Mouse (Mus musculus) stomach, embryonic 15.5 days (tissue): ENCODE measurements around the gene Vav2. TPM values are rescaled to one million over a fixed set of nuclear protein-coding genes. Genes with fewer than 3 reads are reported as not detected.
A peak's percentile ranks its signal among the peaks of the same experiment; 100 is the strongest.

Source experiments
- ATAC-seq: fragments of 200-750 bp; cut with Nextera tagmentation; 2 replicates; pipeline ENCODE4 v1.8.0; 2017; ENCODE audit warnings: low read depth, moderate number of reproducible peaks, moderate TSS enrichment; ENCODE audit not compliant: insufficient read depth, low FRiP score
- H3K27ac ChIP-seq: fragments of 300-500 bp; sonication (generic); 2 replicates; pipeline ENCODE4 v1.5.1; 2015; ENCODE audit warnings: mild to moderate bottlenecking, inconsistent platforms
- H3K27me3 ChIP-seq: fragments of 300-500 bp; sonication (generic); replicated peaks from 2 replicates; pipeline ENCODE4 v1.6.1; 2015; ENCODE audit warnings: inconsistent platforms
- H3K36me3 ChIP-seq: fragments of 300-500 bp; sonication (generic); 2 replicates; pipeline ENCODE4 v1.6.1; 2015; ENCODE audit warnings: inconsistent platforms
- H3K4me1 ChIP-seq: fragments of 300-500 bp; sonication (generic); 2 replicates; pipeline ENCODE4 v1.6.1; 2015; ENCODE audit warnings: inconsistent platforms
- H3K4me2 ChIP-seq: fragments of 300-500 bp; sonication (generic); 2 replicates; pipeline ENCODE4 v1.6.1; 2015; ENCODE audit warnings: mild to moderate bottlenecking, inconsistent platforms
- H3K4me3 ChIP-seq: fragments of 300-500 bp; sonication (generic); replicated peaks from 2 replicates; pipeline ENCODE4 v1.5.1; 2015; ENCODE audit warnings: inconsistent platforms
- H3K9ac ChIP-seq: fragments of 300-500 bp; sonication (generic); 2 replicates; pipeline ENCODE4 v1.6.1; 2015; ENCODE audit warnings: inconsistent platforms
- H3K9me3 ChIP-seq: fragments of 300-500 bp; sonication (generic); 2 replicates; pipeline ENCODE4 v1.6.1; 2016; ENCODE audit warnings: inconsistent platforms
- WGBS: fragments of 180-500 bp; shearing (Covaris S2); methylation state at CpG from one replicate; pipeline ENCODE4 v1.1.7; 2015; 5-methylcytosine and 5-hydroxymethylcytosine counted together
- polyA plus RNA-seq: library from polyadenylated mRNA; unstranded; fragments of >200 nt; fragmentation: Nextera tagmentation; extraction: Ambion mirVana; gene quantifications from 2 replicates; pipeline ENCODE4 v1.2.1, GENCODE M21; 2015

Vav2 gene
- polyA plus RNA-seq, 1 experiment from 2014 or later: 7.0 TPM

- H3K4me3 ChIP-seq: no peak overlapping the region
- H3K4me2 ChIP-seq: no peak overlapping the region
- peaks cover 11% of the 10 kb centered on the region for H3K4me1 ChIP-seq
- H3K27ac ChIP-seq: no peak overlapping the region
- H3K9me3 ChIP-seq: no peaks in the 10 kb centered on the region
- H3K27me3 ChIP-seq: no peaks in the 10 kb centered on the region
- no peaks in the 10 kb centered on the region for H3K36me3 ChIP-seq
- 90% methylated on average over 8 of the region's 8 CpGs for whole genome bisulfite sequencing
- no peak for ATAC-seq
- no peak overlapping the region for H3K9ac ChIP-seq
These were observed 120.2 kb downstream of the Vav2 start for GRCm38 (mm10) chr2:27306628-27307027.

GRCm38 (mm10) chr2:27304741-27305140 is 122.1 kb downstream of the Vav2 start:
- WGBS: 58% methylated on average over 13 of the region's 13 CpGs
- Histone ChIP-seq H3K9ac (no peak overlapping the region), H3K9me3 (no peaks in the 10 kb centered on the region), H3K4me1 (peaks cover 11% of the 10 kb centered on the region), H3K4me3 (no peak overlapping the region), H3K36me3 (no peaks in the 10 kb centered on the region), H3K27ac (no peak overlapping the region), H3K4me2 (no peak overlapping the region), H3K27me3 (no peaks in the 10 kb centered on the region)
- no peak; the same call in 1 of the 2 replicates for ATAC-seq

GRCm38 (mm10) chr2:27304074-27304473 is 122.8 kb downstream of the Vav2 start:
- Histone ChIP-seq H3K4me1 (peaks cover 11% of the 10 kb centered on the region), H3K27ac (no peak overlapping the region), H3K36me3 (no peaks in the 10 kb centered on the region), H3K4me2 (no peak overlapping the region), H3K27me3 (no peaks in the 10 kb centered on the region), H3K9me3 (no peaks in the 10 kb centered on the region), H3K9ac (no peak overlapping the region), H3K4me3 (no peak overlapping the region)
- no peak for ATAC-seq

GRCm38 (mm10) chr2:27301444-27302111 is 125.3 kb downstream of the Vav2 start:
- 58% methylated on average over 12 of the region's 12 CpGs for WGBS
- 0 out of 2 replicates have a peak, but pooled peaks have one; percentile 15 for ATAC-seq

GRCm38 (mm10) chr2:27300725-27301443 is 125.9 kb downstream of the Vav2 start:
- Histone ChIP-seq H3K27ac (no peak overlapping the region), H3K4me2 (no peak overlapping the region), H3K36me3 (peaks cover 2% of the 10 kb centered on the region; the same call in 1 of the 2 replicates), H3K27me3 (no peaks in the 10 kb centered on the region), H3K9me3 (no peaks in the 10 kb centered on the region), H3K4me3 (no peak overlapping the region), H3K9ac (no peak overlapping the region), H3K4me1 (peaks cover 11% of the 10 kb centered on the region)
- ATAC-seq: no peak; the same call in 1 of the 2 replicates
- WGBS: 71% methylated on average over 13 of the region's 13 CpGs

More at GRCm38 (mm10) chr2:27301444-27302111, 125.3 kb downstream of the Vav2 start:
- H3K4me3 ChIP-seq: no peak overlapping the region
- peaks cover 11% of the 10 kb centered on the region for H3K4me1 ChIP-seq
- H3K27ac ChIP-seq: no peak overlapping the region
- H3K4me2 ChIP-seq: no peak overlapping the region
- no peaks in the 10 kb centered on the region for H3K36me3 ChIP-seq
- H3K27me3 ChIP-seq: no peaks in the 10 kb centered on the region
- no peaks in the 10 kb centered on the region for H3K9me3 ChIP-seq
- no peak overlapping the region for H3K9ac ChIP-seq

GRCm38 (mm10) chr2:27296656-27297406 is 130.0 kb downstream of the Vav2 start:
- Histone ChIP-seq H3K4me1 (no peaks in the 10 kb centered on the region), H3K9me3 (no peaks in the 10 kb centered on the region), H3K4me3 (no peak overlapping the region), H3K36me3 (peaks cover 4% of the 10 kb centered on the region; the same call in 1 of the 2 replicates), H3K9ac (no peak overlapping the region), H3K27me3 (no peaks in the 10 kb centered on the region), H3K27ac (no peak overlapping the region), H3K4me2 (no peak overlapping the region)
- 72% methylated on average over 9 of the region's 9 CpGs for WGBS
- ATAC-seq: no peak

- H3K4me1 ChIP-seq: no peaks in the 10 kb centered on the region
- WGBS: 90% methylated on average over 3 of the region's 3 CpGs
- H3K9me3 ChIP-seq: no peaks in the 10 kb centered on the region
- ATAC-seq: no peak
- no peak overlapping the region for H3K4me2 ChIP-seq
- no peak overlapping the region for H3K4me3 ChIP-seq
- H3K27ac ChIP-seq: no peak overlapping the region
- no peak overlapping the region for H3K9ac ChIP-seq
- H3K36me3 ChIP-seq: peaks cover 15% of the 10 kb centered on the region; the same call in 1 of the 2 replicates
- H3K27me3 ChIP-seq: no peaks in the 10 kb centered on the region
These were observed 132.1 kb downstream of the Vav2 start for GRCm38 (mm10) chr2:27294777-27295176.

- Histone ChIP-seq H3K9me3 (no peaks in the 10 kb centered on the region), H3K4me3 (no peak overlapping the region), H3K4me2 (no peak overlapping the region), H3K36me3 (peaks cover 20% of the 10 kb centered on the region; the same call in 1 of the 2 replicates), H3K4me1 (peaks cover 7% of the 10 kb centered on the region; the same call in 1 of the 2 replicates), H3K27me3 (no peaks in the 10 kb centered on the region), H3K9ac (no peak overlapping the region), H3K27ac (peak overlapping the region; percentile 73)
- ATAC-seq: peak; percentile 55
- 24% methylated on average over 3 of the region's 3 CpGs for WGBS
These were observed 137.8 kb downstream of the Vav2 start for GRCm38 (mm10) chr2:27289019-27289418.

- no peak for ATAC-seq
- Histone ChIP-seq H3K27me3 (no peaks in the 10 kb centered on the region), H3K4me2 (no peak overlapping the region), H3K9me3 (no peaks in the 10 kb centered on the region), H3K4me3 (no peak overlapping the region), H3K9ac (no peak overlapping the region), H3K36me3 (peaks cover 24% of the 10 kb centered on the region; the same call in 1 of the 2 replicates), H3K27ac (no peak overlapping the region), H3K4me1 (peaks cover 7% of the 10 kb centered on the region; the same call in 1 of the 2 replicates)
- WGBS: 71% methylated on average over 7 of the region's 7 CpGs
These were observed 139.7 kb downstream of the Vav2 start for GRCm38 (mm10) chr2:27286971-27287710.

- ATAC-seq: no peak
- H3K4me1 ChIP-seq: peaks cover 4% of the 10 kb centered on the region; the same call in 1 of the 2 replicates
- H3K9ac ChIP-seq: no peak overlapping the region
- H3K27me3 ChIP-seq: no peaks in the 10 kb centered on the region
- no peak overlapping the region for H3K27ac ChIP-seq
- no peak overlapping the region for H3K4me2 ChIP-seq
- 62% methylated on average over 7 of the region's 7 CpGs for WGBS
- no peaks in the 10 kb centered on the region for H3K9me3 ChIP-seq
- H3K36me3 ChIP-seq: peaks cover 14% of the 10 kb centered on the region; the same call in 1 of the 2 replicates
- H3K4me3 ChIP-seq: no peak overlapping the region
These were observed 142.4 kb downstream of the Vav2 start for GRCm38 (mm10) chr2:27284441-27284840.

- peaks cover 9% of the 10 kb centered on the region; the same call in 1 of the 2 replicates for H3K36me3 ChIP-seq
These were observed 145.1 kb downstream of the Vav2 start for GRCm38 (mm10) chr2:27281771-27282170.

More at GRCm38 (mm10) chr2:27281771-27282170, 145.1 kb downstream of the Vav2 start:
- H3K9ac ChIP-seq: no peak overlapping the region
- H3K27me3 ChIP-seq: no peaks in the 10 kb centered on the region
- H3K27ac ChIP-seq: no peak overlapping the region
- ATAC-seq: no peak
- no peak overlapping the region for H3K4me3 ChIP-seq
- H3K4me2 ChIP-seq: no peak overlapping the region
- WGBS: 85% methylated on average over 9 of the region's 9 CpGs
- H3K9me3 ChIP-seq: no peaks in the 10 kb centered on the region
- H3K4me1 ChIP-seq: no peaks in the 10 kb centered on the region
